Mouse (Mus musculus): ENCODE results near the gene Dennd5b.
"Not testable (repeated sequence)": the region's sequence is repeated elsewhere in the genome, so short reads cannot be mapped to it uniquely, and the experiment has no call there.

Dennd5b gene

DNA sequence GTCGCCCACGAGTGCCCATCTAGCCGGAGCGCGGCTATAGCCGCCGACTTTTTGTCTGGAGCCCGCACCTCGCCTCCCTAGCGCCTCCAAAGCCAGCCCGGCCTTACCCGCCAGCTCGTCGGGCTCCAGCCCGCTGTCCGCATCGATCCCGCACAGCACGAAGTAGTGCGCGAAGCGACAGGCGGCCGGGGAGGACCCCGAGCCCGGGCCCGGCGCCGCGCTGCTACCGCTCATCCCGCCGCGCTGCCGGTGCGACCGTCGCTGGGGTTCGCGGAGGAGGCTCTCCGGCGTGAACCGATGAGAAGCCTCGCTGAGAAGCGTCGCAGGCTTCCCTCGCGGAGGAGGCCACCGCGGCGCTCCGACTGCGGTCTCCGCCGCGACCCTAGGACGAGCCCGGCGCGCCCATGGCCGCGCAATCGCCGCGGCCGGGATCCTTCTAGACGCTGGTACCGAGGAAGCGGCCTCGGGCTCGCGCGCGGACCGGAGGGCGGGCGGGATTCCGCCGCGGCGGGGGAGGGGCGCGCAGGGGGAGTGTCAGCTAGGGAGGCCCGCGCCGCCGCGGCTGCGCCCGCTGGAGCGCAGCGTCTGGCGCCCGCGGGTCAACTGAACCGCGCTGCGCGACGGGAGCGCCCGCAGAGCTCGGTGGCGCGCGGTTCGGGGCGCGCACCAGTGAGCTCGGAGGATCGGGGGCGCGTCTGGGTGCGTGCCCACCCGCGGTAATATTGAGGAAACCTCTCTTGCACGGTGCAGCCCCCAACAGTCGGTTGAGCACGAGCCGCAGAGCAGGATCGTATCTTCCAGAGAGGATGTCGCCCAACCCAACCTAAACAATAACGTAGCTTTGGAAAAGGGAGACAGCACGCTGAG lies at the start of gene Dennd5b:
Gene Dennd5b (minus strand): TSS at position 605 of the 867 bp plus-strand sequence.
- DNase-seq (ENCODE audit: low read depth) = no peak

DNA sequence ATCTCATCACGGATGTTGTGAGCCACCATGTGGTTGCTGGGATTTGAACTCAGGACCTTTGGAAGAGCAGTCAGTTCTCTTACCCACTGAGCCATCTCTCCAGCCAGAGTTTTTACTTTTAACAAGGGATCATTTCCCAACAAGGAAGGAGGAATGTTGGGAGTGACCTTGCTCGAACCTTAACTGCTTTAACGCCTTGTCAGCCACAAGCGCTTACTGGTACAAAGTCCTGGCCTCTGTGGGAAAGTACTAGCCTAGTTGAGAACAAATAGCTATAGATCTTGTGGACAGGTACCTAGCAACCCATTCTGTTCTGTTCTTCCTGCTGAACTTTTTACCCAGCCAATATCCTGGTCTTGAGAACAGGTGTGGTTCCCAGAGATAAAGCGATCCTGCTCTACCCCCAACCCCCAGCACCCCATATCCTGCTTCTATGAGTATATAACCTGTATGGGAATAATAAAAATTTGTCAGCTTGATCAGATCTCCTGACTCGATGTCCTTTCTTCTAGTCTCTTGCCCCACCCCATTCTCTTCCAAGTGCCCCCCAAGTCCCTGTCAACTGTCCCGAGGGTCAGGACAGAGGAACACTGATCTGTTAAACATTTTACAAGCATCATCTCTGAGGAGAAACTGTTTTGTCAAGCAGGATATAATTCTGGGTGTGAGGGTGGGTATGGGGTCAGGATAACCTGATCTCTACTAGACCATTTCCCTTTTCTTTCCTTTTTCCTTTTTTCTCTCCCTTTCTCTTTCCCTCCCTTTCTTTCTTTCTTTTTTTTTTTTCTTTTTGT lies 47.2 kb upstream of the Dennd5b start:
- no peak for DNase-seq (ENCODE audit: low read depth)

DNA sequence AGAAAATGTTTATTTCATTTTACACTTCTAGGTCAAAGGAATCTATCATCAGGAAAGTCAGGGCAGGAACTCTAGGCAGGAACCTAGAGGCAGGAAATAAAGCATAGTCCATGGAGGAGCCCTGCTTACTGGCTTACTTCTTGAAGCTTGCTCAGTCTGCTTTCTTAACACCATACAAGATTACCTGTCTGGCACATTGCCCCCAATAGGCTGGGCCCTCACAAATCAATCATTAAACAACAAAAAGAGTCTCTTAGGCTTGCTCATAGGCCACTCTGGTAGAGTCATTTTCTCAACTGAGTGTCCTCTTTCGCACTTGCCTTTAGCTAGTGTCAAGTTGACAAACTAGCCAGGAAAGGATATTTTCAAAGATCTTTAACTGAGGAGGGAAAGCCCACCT lies 43.7 kb upstream of the Dennd5b start:
- DNase-seq (ENCODE audit: low read depth) = no peak

DNA sequence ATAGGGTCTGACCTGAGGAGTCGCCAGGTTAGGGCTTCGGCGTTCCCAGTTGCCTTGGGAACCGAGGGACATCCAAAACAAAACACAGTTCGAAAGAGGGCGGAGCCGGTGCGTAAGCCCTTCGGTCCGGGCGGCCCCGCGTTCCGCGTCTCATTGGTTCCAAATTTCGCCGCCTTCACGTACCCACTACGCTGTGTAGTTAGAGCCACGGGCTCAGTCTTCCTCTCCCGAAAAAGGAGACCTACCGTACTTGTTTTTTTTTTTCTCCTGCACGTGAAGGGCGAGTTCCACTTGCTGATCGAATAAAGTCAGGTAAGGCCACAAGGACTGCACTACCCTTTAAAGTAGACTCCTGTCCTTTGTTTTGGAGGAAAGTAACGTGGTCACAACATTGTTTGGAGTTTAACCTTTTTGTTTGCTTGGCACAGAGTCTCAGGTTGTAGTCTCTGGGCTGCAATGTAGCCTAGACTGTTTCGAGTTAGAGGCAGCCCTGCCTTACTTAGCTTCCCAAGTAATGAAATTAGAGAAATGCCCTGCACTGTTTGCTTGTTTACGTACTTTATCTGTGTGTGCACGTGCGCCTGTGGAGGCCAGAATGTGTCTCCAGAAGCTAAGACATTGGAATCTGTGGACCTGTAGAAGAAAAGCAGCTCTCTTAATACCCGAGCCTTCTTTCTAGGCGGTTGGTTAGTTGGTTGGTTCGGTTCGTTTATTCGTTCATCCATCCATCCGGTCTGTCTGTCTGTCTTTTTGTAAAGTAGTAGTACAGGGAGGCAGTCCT lies 40.1 kb upstream of the Dennd5b start:
- DNase-seq (ENCODE audit: low read depth) = peak; percentile 94

DNA sequence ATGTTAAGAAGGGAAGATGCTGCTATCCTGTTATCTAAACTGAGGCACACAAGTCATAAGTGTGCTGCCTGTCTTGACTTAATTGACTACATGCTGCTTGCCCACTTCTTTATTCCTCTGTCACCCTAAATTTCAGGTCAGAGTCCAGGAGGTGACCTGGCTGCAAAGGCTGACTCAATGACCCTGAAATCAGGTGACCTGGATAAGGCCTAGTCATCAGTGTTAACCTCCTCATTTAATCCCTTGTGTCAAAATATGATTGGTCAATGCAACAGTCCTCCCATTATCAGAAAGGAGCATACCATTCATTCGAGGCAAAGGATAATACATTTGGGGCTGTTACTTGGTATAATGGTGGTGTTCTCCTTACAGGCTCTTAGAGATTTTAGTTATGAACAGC lies 38.0 kb upstream of the Dennd5b start, which contains the start of gene Etfbkmt:
Gene Etfbkmt (plus strand): TSS at position 379 of the 400 bp plus-strand sequence.
- no peak for DNase-seq (ENCODE audit: low read depth)

DNA sequence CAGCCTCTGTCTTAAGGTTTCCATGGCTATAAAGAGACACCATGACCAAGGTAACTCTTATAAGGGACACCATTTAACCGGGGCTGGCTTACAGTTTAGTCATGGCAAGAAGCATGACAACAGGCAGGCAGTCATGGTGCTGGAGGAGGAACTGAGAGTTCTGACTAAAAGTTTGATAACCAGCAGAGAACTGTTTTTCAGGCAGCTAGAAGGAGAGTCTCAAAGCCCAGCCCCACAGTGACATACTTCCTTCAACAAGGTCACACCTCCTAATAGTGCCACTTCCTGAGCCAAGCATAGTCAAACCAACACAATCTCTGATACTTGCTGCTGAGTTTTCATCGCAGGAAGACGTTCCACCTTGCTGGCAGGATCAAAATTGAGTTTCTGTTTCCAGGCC lies 37.5 kb upstream of the Dennd5b start:
- no peak for DNase-seq (ENCODE audit: low read depth)

DNA sequence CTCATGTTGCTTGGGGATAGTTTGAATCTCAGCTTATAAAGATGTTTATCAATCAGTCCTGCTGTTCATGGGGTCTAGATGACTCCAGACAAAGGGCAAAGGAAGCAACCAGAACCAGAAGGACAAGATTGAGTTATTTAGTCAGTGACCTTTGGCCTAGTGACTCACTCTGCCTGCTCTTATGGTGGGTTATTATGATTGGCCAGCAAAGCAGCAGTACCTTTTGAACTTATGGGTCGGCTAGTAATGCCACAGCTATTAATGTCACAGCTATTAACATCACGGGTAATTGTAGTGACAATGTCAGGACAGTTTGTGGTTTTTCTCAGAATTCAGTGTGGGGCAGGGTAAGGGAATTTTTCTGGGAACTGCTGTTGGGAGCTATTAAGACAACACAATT lies 36.5 kb upstream of the Dennd5b start:
- no peak for DNase-seq (ENCODE audit: low read depth)

DNA sequence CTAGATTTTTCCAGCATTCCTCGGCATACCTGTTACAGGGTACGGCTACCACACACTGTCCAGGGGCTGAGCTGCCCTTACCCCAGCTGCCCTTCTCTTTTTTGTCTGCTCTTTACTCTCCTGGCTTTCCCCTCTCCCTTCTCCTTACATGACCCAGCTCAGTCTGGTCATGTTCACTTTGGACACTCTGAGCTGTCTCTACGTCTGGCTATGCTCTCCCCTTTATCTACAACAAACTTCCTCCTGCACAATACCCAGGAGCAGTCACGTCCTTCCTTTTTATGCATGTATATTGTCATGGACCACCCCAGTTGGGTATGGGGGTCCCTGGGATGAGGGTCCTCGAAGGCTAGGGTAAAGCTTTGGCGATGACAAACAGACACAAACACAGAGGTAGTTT lies 34.2 kb upstream of the Dennd5b start:
- no peak for DNase-seq (ENCODE audit: low read depth)

DNA sequence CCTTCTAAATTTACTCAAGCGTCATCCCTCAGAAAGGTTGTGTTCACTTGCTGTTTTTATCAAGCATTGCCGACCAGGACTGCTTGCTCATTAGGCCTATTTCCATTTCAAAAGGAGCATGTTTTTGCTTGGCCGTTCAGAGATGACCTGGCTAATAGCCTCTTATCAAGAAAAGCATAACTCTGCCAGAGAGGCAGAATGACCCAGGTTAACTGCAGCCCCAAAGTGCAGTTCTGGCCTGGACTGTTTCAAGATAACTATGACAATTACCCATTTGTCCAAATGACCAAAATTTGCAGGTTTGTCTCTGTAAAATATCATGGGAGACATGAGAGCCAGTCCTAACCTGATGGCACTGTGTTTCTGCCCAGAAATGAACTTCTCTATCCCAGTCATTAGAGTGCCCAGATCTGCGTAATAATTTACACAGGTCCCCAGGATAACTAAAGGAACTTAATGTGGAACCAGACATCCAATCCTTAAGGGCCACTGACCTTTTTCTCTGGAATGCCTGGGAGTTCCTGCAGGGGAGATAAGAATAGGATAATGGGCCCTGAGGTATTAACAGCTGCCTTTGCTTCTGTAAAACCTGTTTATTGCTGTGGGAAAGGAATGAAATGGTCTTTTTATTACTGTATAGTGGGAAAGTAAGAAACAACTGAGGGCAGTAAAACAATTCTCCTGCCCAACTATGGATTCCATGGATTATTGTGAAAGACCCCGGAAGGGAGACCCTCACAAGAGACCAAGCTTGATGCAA lies 33.1 kb upstream of the Dennd5b start:
- DNase-seq (ENCODE audit: low read depth) = no peak

DNA sequence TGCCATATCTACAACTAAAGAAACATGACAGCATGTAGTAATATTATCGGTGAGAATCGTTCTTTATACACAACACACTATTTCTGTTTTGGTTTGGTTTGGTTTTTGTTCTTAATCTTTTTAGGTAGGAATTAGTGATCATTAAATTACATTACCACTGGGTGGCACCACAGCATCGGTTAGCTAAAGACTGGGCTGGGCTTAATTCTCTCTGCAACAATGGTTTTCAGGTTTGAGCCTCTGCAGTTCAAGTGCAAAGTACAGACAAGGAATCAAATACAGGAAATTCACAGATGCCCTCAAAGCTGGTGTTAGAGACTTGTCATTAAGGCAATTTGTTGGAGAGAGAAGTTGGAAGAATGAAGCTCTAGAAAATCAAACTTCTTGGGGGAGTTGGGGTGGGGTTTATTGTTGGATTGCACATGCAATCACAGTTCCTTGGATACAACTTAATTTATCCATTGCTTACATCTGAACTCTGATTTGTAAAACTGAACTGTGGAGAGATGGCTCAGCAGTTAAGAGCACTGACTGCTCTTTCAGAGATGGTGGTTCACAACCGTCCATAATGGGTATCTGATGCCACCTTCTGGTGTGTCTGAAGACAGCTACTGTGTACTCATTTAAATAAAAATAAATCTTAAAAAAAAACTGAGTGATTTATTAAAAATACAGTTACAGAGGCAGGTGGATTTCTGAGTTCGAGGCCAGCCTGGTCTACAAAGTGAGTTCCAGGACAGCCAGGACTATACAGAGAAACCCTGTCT lies 31.0 kb upstream of the Dennd5b start:
- peak; percentile 67 for DNase-seq (ENCODE audit: low read depth)

DNA sequence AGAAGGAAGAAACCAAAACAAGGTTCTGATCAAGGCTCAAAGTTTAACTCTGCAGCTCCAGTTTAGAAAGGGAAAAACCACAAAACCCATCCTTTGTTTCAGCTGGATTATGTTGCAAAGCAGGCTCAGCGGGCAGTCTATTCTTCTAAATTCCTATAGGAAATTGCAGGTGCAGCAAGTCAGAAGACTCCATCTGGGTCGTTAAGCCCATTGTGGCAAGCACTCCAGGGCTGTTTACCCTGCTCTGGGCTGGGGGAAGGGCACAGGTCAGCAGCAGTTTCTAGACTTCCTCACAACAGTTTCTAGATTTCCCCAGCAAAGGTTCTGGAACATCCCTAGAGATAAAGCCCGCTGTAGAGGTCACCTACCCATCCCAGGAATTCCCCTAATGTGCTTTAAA lies 29.6 kb upstream of the Dennd5b start:
- DNase-seq (ENCODE audit: low read depth) = no peak

DNA sequence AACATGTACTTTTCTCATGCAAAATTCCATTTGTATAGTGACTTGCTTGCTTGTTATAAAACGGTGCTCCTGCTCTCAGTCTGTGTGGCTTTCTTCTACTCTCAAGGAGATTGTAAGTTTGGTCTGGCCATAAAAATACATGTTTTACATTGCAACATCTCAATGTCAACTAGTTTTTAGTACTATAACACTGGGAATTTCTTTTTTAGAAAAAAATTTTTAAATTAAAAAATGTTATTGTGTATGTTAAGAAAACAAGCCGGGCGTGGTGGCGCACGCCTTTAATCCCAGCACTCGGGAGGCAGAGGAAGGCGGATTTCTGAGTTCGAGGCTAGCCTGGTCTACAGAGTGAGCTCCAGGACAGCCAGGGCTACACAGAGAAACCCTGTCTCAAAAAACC lies 28.4 kb upstream of the Dennd5b start, which contains the start of gene Gm10203:
Gene Gm10203 (plus strand): TSS at position 301 of the 400 bp plus-strand sequence.
- not testable (repeated sequence) for DNase-seq (ENCODE audit: low read depth)

DNA sequence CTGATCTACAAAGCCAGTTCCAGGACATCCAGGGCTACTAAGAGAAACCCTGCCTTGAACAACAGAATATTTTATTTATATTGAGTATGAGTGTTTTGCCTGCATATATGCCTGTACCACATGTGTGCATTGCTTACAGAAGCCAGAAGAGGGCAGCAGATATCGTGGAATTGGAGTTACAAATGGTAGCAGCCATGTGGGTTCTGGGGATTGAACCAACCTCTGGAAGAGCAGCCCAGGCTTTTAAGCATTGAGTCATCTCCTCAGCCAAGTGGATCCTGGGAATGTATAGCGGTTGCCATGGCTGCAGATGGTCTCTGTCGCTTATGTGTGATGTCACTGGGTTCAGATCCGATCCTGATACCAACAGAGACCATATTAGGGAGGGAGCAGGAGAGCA lies 25.2 kb upstream of the Dennd5b start:
- no peak for DNase-seq (ENCODE audit: low read depth)

DNA sequence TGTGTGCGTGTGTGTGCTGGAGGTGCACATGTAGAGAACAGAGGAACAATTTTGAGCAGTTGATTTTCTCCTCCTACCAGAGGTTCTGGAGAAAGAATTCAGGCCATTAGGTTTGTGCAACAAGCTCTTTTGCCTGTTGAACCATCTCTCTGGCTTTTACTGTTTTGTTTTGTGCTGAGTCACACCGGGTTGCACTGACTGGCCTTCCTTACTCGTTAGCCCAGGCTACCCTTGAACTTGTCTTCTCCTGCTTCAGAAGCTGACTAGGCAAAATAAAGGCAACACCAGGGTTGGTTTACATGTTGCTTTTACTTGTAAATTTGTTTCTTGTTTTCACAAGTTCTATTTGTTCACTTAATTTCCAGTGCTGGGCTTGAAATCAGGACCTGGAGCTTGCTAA lies 21.6 kb upstream of the Dennd5b start:
- DNase-seq (ENCODE audit: low read depth) = no peak

DNA sequence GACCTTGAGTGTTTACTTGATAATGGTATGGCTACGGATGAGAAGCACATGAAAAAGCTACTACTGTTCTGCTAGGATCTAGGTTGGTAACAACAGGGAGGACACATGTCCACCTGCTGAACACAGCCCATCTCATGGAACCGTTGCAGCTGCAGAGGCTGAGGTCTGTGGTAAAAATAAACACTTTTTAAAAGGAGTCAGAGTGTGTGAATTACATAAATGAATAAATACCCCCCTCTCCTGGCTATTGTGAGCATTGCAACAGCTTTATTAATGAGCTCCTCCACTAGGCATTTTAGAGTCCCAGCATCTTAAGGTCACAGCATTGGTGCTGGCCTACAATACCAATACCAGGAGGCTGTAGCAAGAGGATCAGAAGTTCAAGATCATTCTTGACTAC lies 18.4 kb upstream of the Dennd5b start:
- no peak for DNase-seq (ENCODE audit: low read depth)

DNA sequence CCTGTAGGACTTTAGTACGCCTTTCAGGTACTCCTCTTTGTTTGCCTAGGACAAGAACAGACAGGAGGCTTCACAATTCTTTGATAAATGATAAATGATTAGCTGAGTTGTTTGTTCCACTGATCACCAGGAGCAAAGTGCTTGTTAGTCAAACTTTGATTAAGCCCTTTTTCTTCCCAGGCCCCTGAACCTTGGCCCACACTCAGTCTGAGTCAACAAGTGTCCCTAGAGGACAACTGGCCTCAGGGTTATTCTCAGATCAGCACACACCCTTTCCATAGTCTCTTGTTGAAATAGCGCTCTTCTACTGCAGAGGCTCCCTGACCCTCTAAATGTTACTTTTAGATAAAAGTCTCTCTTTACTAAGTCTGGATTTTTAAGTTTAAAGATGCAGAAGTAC lies 17.5 kb upstream of the Dennd5b start:
- no peak for DNase-seq (ENCODE audit: low read depth)

DNA sequence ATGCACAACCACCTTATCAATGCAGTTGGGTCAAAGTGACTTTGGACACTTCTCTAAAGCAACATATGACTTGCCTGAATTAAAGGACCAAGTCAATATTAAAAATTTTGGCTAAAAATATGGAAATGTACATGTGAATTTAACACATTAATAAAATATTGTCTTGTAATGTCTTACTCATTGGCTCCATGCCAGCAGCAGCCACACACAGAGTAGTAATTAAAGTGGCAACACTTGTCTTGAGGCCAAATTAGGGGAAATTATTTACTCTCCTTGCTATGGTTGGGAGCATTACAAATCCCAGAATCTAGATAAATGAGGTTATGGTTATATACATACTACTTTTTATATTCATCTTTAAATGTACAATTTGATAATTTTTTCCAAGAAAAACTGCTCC lies 15.5 kb upstream of the Dennd5b start:
- DNase-seq (ENCODE audit: low read depth) = no peak

DNA sequence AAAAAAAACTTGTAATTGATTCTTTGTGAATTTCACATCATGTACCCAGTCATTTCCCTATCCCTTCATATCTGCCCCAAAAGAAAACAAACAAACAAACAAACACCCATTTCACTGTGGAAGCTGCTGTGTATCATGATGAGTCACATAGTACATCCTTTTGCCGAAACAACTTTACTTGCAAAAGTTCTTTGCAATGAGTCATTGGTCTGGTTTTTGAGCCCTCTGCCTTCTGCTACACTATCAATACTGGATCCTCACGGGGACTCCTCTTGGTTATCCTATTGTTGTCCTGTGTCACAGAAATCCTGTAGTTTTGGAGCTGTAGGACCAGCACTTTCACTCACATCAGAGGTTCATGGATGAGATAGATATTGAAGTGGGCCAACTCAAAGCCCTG lies 7.4 kb upstream of the Dennd5b start:
- no peak for DNase-seq (ENCODE audit: low read depth)

DNA sequence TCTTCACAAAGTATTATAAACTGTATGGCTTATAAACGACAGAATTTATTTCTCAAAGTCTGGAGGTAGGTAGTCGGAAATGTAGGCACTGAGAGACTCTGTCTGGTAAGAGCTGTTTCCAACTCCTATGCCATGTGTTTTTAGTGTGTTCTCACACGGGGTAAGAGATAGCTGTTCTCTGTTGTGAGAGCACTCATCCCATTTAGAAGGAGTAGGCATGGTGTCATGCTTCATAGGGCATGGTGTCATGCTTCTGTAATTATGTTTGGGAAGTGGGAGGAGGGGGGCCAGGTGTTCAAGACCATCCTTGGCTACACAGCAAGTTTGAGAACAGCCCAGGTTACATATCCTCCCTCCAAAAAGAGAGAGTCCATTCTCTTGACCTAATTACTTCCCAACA lies 6.1 kb upstream of the Dennd5b start:
- DNase-seq (ENCODE audit: low read depth) = no peak

DNA sequence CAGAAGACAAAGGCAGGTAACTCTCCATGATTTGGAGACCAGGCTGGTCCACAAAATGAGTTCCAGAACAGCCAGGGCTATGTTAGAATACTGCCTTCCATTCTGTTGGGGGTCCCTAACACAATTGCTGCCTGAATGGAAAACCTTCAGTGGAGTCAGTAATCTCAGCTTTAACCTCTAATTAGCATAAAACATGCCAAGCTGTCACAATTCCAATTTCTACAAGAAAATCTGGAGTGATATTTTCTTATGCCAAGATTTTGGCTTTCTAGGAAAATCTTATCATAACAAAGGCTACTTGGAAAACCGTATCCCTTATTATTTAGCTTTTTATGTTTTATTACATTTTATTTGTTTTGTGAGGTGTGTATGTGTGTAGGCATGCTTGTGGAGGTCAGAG lies 2.0 kb upstream of the Dennd5b start:
- DNase-seq (ENCODE audit: low read depth) = no peak

DNA sequence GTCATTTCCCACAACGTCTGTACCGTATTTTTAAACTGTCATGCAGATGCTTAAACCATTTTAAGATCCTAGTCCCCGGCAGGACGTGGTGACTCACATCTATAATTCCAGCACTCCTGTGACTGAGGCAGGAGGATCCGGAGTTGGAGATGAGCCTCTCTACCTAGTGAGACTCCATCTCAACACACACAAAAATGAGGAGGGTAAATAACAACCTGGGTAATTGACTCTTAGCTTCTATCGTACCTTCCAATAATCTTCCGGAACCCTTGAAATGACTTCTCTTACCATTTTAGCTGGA lies 413 bp upstream of the Dennd5b start:
- no peak for DNase-seq (ENCODE audit: low read depth)
